33 mouse cellular contexts compared by ENCODE assay signal in genomic region chr2:31792611-31793010, GRCm38 (mm10). TPM values are rescaled to one million over a fixed set of nuclear protein-coding genes. Genes with fewer than 3 reads are reported as not detected.
DNase-seq lines count a peak whose midpoint lies in the region; ATAC-seq and TF ChIP-seq lines count a peak whose summit lies in the region.
"Had no signal": no experiment of that assay in that cellular context is flagged by ENCODE, and none has a peak within 500 bp of the region (broad histone marks: within the 10 kb centered on the region; RNA-seq: fewer than 3 reads in every experiment).

No protein-coding gene starts in this region.

- H3K27ac ChIP-seq in kidney, postnatal 0 days: no peak overlapping the region
- no peak overlapping the region for H3K27ac ChIP-seq in lung, embryonic 14.5 days (ENCODE audit: low read depth)
- no peak overlapping the region for H3K27ac ChIP-seq in ES-Bruce4 (ENCODE audit: insufficient read depth, low read length)
- no peak overlapping the region for H3K27ac ChIP-seq in cortical plate, adult 2 months (ENCODE audit: insufficient read depth, low read length)
- H3K27ac ChIP-seq: embryonic facial prominence, embryonic 13.5 days; forebrain, embryonic 10.5 days; forebrain, embryonic 15.5 days; heart, embryonic 13.5 days; hindbrain, embryonic 12.5 days; kidney, embryonic 15.5 days; macrophage; midbrain, embryonic 13.5 days; neural tube, embryonic 15.5 days had no signal

- H3K4me1 ChIP-seq in kidney, postnatal 0 days (replicated peaks; ENCODE audit: insufficient read depth, low read length): 0 out of 2 replicates have a peak, but pooled peaks cover 3% of the 10 kb centered on the region
- no peaks in the 10 kb centered on the region for H3K4me1 ChIP-seq in lung, embryonic 14.5 days (ENCODE audit: insufficient read depth)
- H3K4me1 ChIP-seq in lung, adult 2 months (ENCODE audit: control insufficient read depth, insufficient read depth, low read length): no peaks in the 10 kb centered on the region
- no peaks in the 10 kb centered on the region for H3K4me1 ChIP-seq in ES-Bruce4 (ENCODE audit: control insufficient read depth, insufficient read depth, low read length)
- no peaks in the 10 kb centered on the region for H3K4me1 ChIP-seq in cortical plate, adult 2 months (ENCODE audit: control insufficient read depth, insufficient read depth, low read length)
- H3K4me1 ChIP-seq: embryonic facial prominence, embryonic 13.5 days; forebrain, embryonic 10.5 days; forebrain, embryonic 15.5 days; heart, embryonic 13.5 days; hindbrain, embryonic 12.5 days; neural tube, embryonic 15.5 days had no signal

- TF ChIP-seq CTCF in kidney, postnatal 0 days (IDR thresholded peaks at IDR 0.05; ENCODE audit: low read depth): peak; percentile 54
- TF ChIP-seq CTCF in lung, embryonic 14.5 days (IDR thresholded peaks at IDR 0.05; ENCODE audit: low read depth): peak; percentile 30; the same call in 1 of the 2 replicates
- TF ChIP-seq CTCF in lung, adult 2 months (IDR thresholded peaks at IDR 0.05; ENCODE audit: insufficient read depth, low read length): no peak
- peak; percentile 41 for TF ChIP-seq CTCF in ES-Bruce4 (IDR thresholded peaks at IDR 0.05; ENCODE audit: low read depth, low read length)
- TF ChIP-seq CTCF in cortical plate, adult 2 months (IDR thresholded peaks at IDR 0.05; ENCODE audit: extremely low read depth, insufficient read depth, low read length): 0 out of 2 replicates have a peak, but pooled peaks have one; percentile 21

- peaks cover 71% of the 10 kb centered on the region for H3K36me3 ChIP-seq in kidney, postnatal 0 days (ENCODE audit: insufficient read depth, low read length)
- peaks cover 96% of the 10 kb centered on the region for H3K36me3 ChIP-seq in lung, embryonic 14.5 days (ENCODE audit: insufficient read depth)
- peaks cover 6% of the 10 kb centered on the region for H3K36me3 ChIP-seq in ES-Bruce4 (ENCODE audit: control insufficient read depth, insufficient read depth, low read length, poor library complexity, severe bottlenecking)

- no peaks in the 10 kb centered on the region for H3K27me3 ChIP-seq in kidney, postnatal 0 days (ENCODE audit: insufficient read depth, low read length)
- H3K27me3 ChIP-seq in lung, embryonic 14.5 days (ENCODE audit: insufficient read depth, low read length): no peaks in the 10 kb centered on the region
- H3K27me3 ChIP-seq in ES-Bruce4 (ENCODE audit: control insufficient read depth, insufficient read depth, low read length, poor library complexity, severe bottlenecking): no peaks in the 10 kb centered on the region
- H3K27me3 ChIP-seq: CH12.LX; embryonic facial prominence, embryonic 13.5 days; forebrain, embryonic 15.5 days; heart, embryonic 13.5 days; hindbrain, embryonic 12.5 days; kidney, embryonic 15.5 days; midbrain, embryonic 13.5 days; neural tube, embryonic 15.5 days had no signal

- H3K4me3 ChIP-seq in kidney, postnatal 0 days (replicated peaks; ENCODE audit: low read depth, low read length): no peak overlapping the region
- H3K4me3 ChIP-seq in lung, embryonic 14.5 days (ENCODE audit: low read depth, low read length): no peak overlapping the region
- no peak overlapping the region for H3K4me3 ChIP-seq in lung, adult 2 months (replicated peaks; ENCODE audit: extremely low read depth, low read depth, low read length)
- H3K4me3 ChIP-seq in ES-Bruce4 (ENCODE audit: low read depth, low read length): no peak overlapping the region
- H3K4me3 ChIP-seq in cortical plate, adult 2 months (ENCODE audit: insufficient read depth, low read length): no peak overlapping the region
- H3K4me3 ChIP-seq: embryonic facial prominence, embryonic 13.5 days; forebrain, embryonic 10.5 days; forebrain, embryonic 15.5 days; heart, embryonic 13.5 days; hindbrain, embryonic 12.5 days; kidney, embryonic 15.5 days; midbrain, embryonic 13.5 days; neural tube, embryonic 15.5 days had no signal

- no peaks in the 10 kb centered on the region for H3K9me3 ChIP-seq in kidney, postnatal 0 days (replicated peaks; ENCODE audit: low read length)
- no peaks in the 10 kb centered on the region for H3K9me3 ChIP-seq in lung, embryonic 14.5 days (ENCODE audit: low read depth, low read length)
- H3K9me3 ChIP-seq in ES-Bruce4 (replicated peaks; ENCODE audit: control insufficient read depth, insufficient read depth, low read length, poor library complexity, severe bottlenecking): no peaks in the 10 kb centered on the region
- H3K9me3 ChIP-seq: embryonic facial prominence, embryonic 13.5 days; forebrain, embryonic 10.5 days; forebrain, embryonic 15.5 days; heart, embryonic 13.5 days; hindbrain, embryonic 12.5 days; kidney, embryonic 15.5 days; midbrain, embryonic 13.5 days; neural tube, embryonic 15.5 days had no signal

- no peak for ATAC-seq in kidney, postnatal 0 days (replicated peaks; ENCODE audit: low FRiP score, low read depth)
- ATAC-seq in lung, embryonic 14.5 days (ENCODE audit: insufficient read depth): no peak
- ATAC-seq: forebrain, embryonic 15.5 days; midbrain, embryonic 13.5 days had no signal

- H3K4me2 ChIP-seq in kidney, postnatal 0 days (ENCODE audit: low read length): no peak overlapping the region
- H3K4me2 ChIP-seq in lung, embryonic 14.5 days: no peak overlapping the region
- H3K4me2 ChIP-seq: embryonic facial prominence, embryonic 13.5 days; forebrain, embryonic 15.5 days; heart, embryonic 13.5 days; hindbrain, embryonic 12.5 days; kidney, embryonic 15.5 days; midbrain, embryonic 13.5 days; neural tube, embryonic 15.5 days had no signal

- DNase-seq in kidney, postnatal 0 days (ENCODE audit: low spot score): no peak
- DNase-seq in kidney, adult 18-20 months: no peak
- DNase-seq in lung, embryonic 14.5 days: no peak
- DNase-seq in lung, adult 2 months: no peak
- DNase-seq in ovary, postnatal 36 days (ENCODE audit: low spot score): no peak
- DNase-seq: adrenal gland, postnatal 14 days; B cell, adult 2 months; cerebellum, adult 11 months; cerebellum, adult 9-11 months; heart, postnatal 10 days; kidney, adult 11 months; kidney, postnatal 36 days; layer of hippocampus, postnatal 36 days; lung, adult 18-20 months; right cerebral cortex, adult 18-20 months; spleen, adult 18-20 months; thymus, adult 18-20 months; thymus, postnatal 25 days had no signal

- no peak for TF ChIP-seq POLR2A in lung, adult 2 months (IDR thresholded peaks at IDR 0.05; ENCODE audit: borderline replicate concordance, extremely low read depth, low read depth, low read length)
- TF ChIP-seq POLR2A in ES-Bruce4 (IDR thresholded peaks at IDR 0.05; ENCODE audit: insufficient read depth, low read length): no peak
- no peak for TF ChIP-seq POLR2A in cortical plate, adult 2 months (IDR thresholded peaks at IDR 0.05; ENCODE audit: extremely low read depth, insufficient read depth, low read length)

- TF ChIP-seq EP300 in ES-Bruce4 (IDR thresholded peaks at IDR 0.05; ENCODE audit: insufficient read depth, low read depth, low read length): no peak

- WGBS in kidney, postnatal 0 days: 80% methylated on average over 6 of the region's 6 CpGs
- 68% methylated on average over 6 of the region's 6 CpGs for WGBS in lung, embryonic 14.5 days
- 76% methylated on average over 6 of the region's 6 CpGs for WGBS in lung, adult 2 months

- no peak overlapping the region for H3K9ac ChIP-seq in kidney, postnatal 0 days (ENCODE audit: low read depth, low read length)
- no peak overlapping the region for H3K9ac ChIP-seq in lung, embryonic 14.5 days
- H3K9ac ChIP-seq in ES-Bruce4 (ENCODE audit: low read depth, poor library complexity, severe bottlenecking): no peak overlapping the region
- H3K9ac ChIP-seq: embryonic facial prominence, embryonic 13.5 days; forebrain, embryonic 15.5 days; heart, embryonic 13.5 days; hindbrain, embryonic 12.5 days; kidney, embryonic 15.5 days; midbrain, embryonic 13.5 days; neural tube, embryonic 15.5 days had no signal

RNA-seq across cellular contexts. Expression of gene Qrfp, which starts 17.8 kb away (rescaled TPM):
- polyA plus RNA-seq in kidney, postnatal 0 days (2015; fragmentation: Nextera tagmentation; extraction: Ambion mirVana): 0.08 TPM in 2 replicates
- polyA plus RNA-seq in lung, embryonic 14.5 days (2014; fragmentation: Nextera tagmentation; extraction: Ambion mirVana): 0.12 TPM in 1 of 2 replicates, not detected in the other
- 0.12 and 0.13 TPM in 2 replicates for polyA plus RNA-seq in lung, adult 2 months (2012; rRNA removed)
- not detected in 2 replicates for polyA plus RNA-seq in ES-Bruce4 (2011; ENCODE audit: insufficient read depth, insufficient read length, low read depth, missing spikeins)
- not detected in 2 replicates for polyA plus RNA-seq in cortical plate, adult 2 months (2012; rRNA removed)
- polyA plus RNA-seq: frontal cortex, adult 2 months; liver, adult 2 months; macrophage; neural tube, embryonic 15.5 days; stomach, embryonic 16.5 days had no signal

RNA-seq across cellular contexts. Expression of gene Fibcd1, which starts 53.2 kb away (rescaled TPM):
- polyA plus RNA-seq in kidney, postnatal 0 days (2015; fragmentation: Nextera tagmentation; extraction: Ambion mirVana): 0.75 and 0.89 TPM in 2 replicates
- polyA plus RNA-seq in lung, embryonic 14.5 days (2014; fragmentation: Nextera tagmentation; extraction: Ambion mirVana): 0.07 TPM in 1 of 2 replicates, not detected in the other
- polyA plus RNA-seq in lung, adult 2 months (2012; rRNA removed): 0.02 and 0.06 TPM in 2 replicates
- not detected in 2 replicates for polyA plus RNA-seq in ES-Bruce4 (2011; ENCODE audit: insufficient read depth, insufficient read length, low read depth, missing spikeins)
- 4.9 and 11.4 TPM in 2 replicates for polyA plus RNA-seq in cortical plate, adult 2 months (2012; rRNA removed)
- polyA plus RNA-seq: heart, embryonic 13.5 days; liver, adult 2 months; macrophage had no signal
